Mouse (Mus musculus) thymus, adult 2 months (tissue): ENCODE results near the gene Grb14.

Experiments used
- CTCF ChIP-seq: fragments of 200-500 bp; IDR thresholded peaks from 2 replicates; pipeline ENCODE4 v1.5.1; 2012; ENCODE audit warnings: mild to moderate bottlenecking, control low read depth, low read length, moderate library complexity, borderline replicate concordance; ENCODE audit not compliant: control insufficient read depth, poor library complexity, insufficient read depth; ENCODE audit errors: extremely low read depth
- POLR2A ChIP-seq: fragments of 200-500 bp; IDR thresholded peaks from 2 replicates; pipeline ENCODE4 v1.6.1; 2012; ENCODE audit warnings: mild to moderate bottlenecking, low read length, control low read depth, moderate library complexity; ENCODE audit not compliant: control insufficient read depth, poor library complexity, insufficient read depth; ENCODE audit errors: extremely low read depth

- no peak for TF ChIP-seq CTCF
- TF ChIP-seq POLR2A: no peak
Measured at GRCm38 (mm10) chr2:65005044-65005443, 19.7 kb downstream of the Grb14 start.
